Mouse (Mus musculus) heart, adult 2 months (tissue): ENCODE results near the gene Olfr1367. TPM values are rescaled to one million over a fixed set of nuclear protein-coding genes. Genes with fewer than 3 reads are reported as not detected.

Source experiments
- DNase-seq, 2 experiments: peaks; one replicate each; pipeline ENCODE4 v3.0.0; 2021
- H3K27ac ChIP-seq: fragments of 200-600 bp; 2 replicates; pipeline ENCODE4 v1.8.1; 2022
- H3K27me3 ChIP-seq: fragments of 200-500 bp; 2 replicates; pipeline ENCODE4 v1.6.1; 2012; ENCODE audit warnings: mild to moderate bottlenecking, low read length, inconsistent platforms, mixed read lengths; ENCODE audit not compliant: control insufficient read depth, insufficient read depth
- H3K36me3 ChIP-seq: fragments of 200-500 bp; 2 replicates; pipeline ENCODE4 v1.6.1; 2012; ENCODE audit warnings: low read length, inconsistent platforms; ENCODE audit not compliant: control insufficient read depth, insufficient read depth
- H3K4me1 ChIP-seq: fragments of 200-500 bp; 2 replicates; pipeline ENCODE4 v1.6.1; 2011; ENCODE audit warnings: low read length; ENCODE audit not compliant: control insufficient read depth, insufficient read depth
- H3K4me3 ChIP-seq: fragments of 200-600 bp; 2 replicates; pipeline ENCODE4 v1.8.1; 2022
- H3K79me2 ChIP-seq: fragments of 200-500 bp; replicated peaks from 2 replicates; pipeline ENCODE4 v1.6.1; 2012; ENCODE audit warnings: mild to moderate bottlenecking, inconsistent platforms, low read length, moderate library complexity, mixed read lengths; ENCODE audit not compliant: control insufficient read depth, insufficient read depth
- H3K9ac ChIP-seq: fragments of 200-500 bp; 2 replicates; pipeline ENCODE4 v1.6.1; 2012; ENCODE audit warnings: low read depth, mild to moderate bottlenecking, control low read depth, inconsistent platforms, low read length, mixed read lengths
- CTCF ChIP-seq: fragments of 200-600 bp; IDR thresholded peaks from 2 replicates; pipeline ENCODE4 v1.8.1; 2022; ENCODE audit warnings: antibody characterized with exemption, mild to moderate bottlenecking, moderate library complexity
- EP300 ChIP-seq: fragments of 200-500 bp; IDR thresholded peaks from 2 replicates; pipeline ENCODE4 v1.6.1; 2011; ENCODE audit warnings: low read depth, low read length, control low read depth; ENCODE audit not compliant: insufficient read depth
- POLR2A ChIP-seq: fragments of 200-500 bp; IDR thresholded peaks from 2 replicates; pipeline ENCODE4 v1.6.1; 2011; ENCODE audit warnings: mild to moderate bottlenecking, low read depth, low read length, control low read depth; ENCODE audit not compliant: insufficient read depth
- WGBS: fragments of 180-500 bp; shearing (Covaris S2); methylation state at CpG from one replicate; pipeline ENCODE4 v1.1.7; 2018; 5-methylcytosine and 5-hydroxymethylcytosine counted together
- intact Hi-C: fragments of 180-260 bp; cut with DNase I; formaldehyde crosslinking; loops from one replicate; pipeline ENCODE4 v1.15.1; 2025
- polyA plus RNA-seq: library from polyadenylated mRNA; depleted of rRNA; stranded (reverse); fragments of >200 nt; gene quantifications from 2 replicates; pipeline ENCODE4 v1.2.3, GENCODE M21; 2012
- total RNA-seq, 2 experiments: library from RNA; stranded (reverse); gene quantifications; 2 replicates each; pipeline ENCODE4 v1.2.3; 2021

Olfr1367 gene
- total and polyA plus RNA-seq, 3 experiments: not detected

GRCm38 (mm10) chr13:21326657-21327211 is 20.0 kb upstream of the Olfr1367 start:
- H3K9ac ChIP-seq: peak overlapping the region; percentile 67
- intact Hi-C loops: loop anchor here (1.0 to 10.0 kb wide), 8 partner anchors 36 to 1012 kb away; partner anchors contain the start of gene Zscan12

DNA sequence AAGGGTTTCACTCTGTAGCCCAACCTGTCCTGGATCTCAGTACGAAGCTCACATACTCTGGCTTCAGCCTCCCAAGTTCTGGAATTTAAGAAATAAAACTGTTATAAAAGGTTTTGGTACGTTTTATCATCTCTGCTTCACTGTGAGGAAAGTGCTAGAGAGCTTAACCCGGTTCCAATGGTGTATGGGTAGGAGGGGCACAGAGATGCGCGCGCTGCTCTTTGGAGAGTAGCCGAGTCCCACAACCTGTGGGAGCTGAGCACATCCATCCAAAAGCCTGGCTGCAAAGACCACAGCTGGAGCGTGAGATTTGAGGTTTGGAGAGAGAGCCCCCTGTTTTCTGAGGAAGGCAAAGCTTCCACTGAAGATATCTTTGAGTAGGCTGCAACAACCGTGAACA is 19.3 kb upstream of the Olfr1367 start:
- H3K4me3 ChIP-seq: peak overlapping the region; percentile 65
- H3K9ac ChIP-seq: no peak overlapping the region; the same call in 1 of the 2 replicates
- TF ChIP-seq POLR2A (no peak), CTCF (no peak), EP300 (no peak)
- no peaks in the 10 kb centered on the region for H3K36me3 ChIP-seq
- no peaks in the 10 kb centered on the region for H3K27me3 ChIP-seq
- H3K79me2 ChIP-seq: no peaks in the 10 kb centered on the region
- intact Hi-C loops: loop anchor here (2.0 to 10.0 kb wide), 7 partner anchors 49 to 1013 kb away; no protein-coding TSS in a partner anchor
- WGBS: 1% methylated on average over 9 of the region's 9 CpGs
- no peak overlapping the region for H3K27ac ChIP-seq
- no peaks in the 10 kb centered on the region for H3K4me1 ChIP-seq
- peak in 1 of 2 experiments; percentile 19 for DNase-seq

More at GRCm38 (mm10) chr13:21326657-21327211, 20.0 kb upstream of the Olfr1367 start:
- H3K4me1 ChIP-seq: no peaks in the 10 kb centered on the region
- H3K4me3 ChIP-seq: peak overlapping the region; percentile 65
- H3K36me3 ChIP-seq: no peaks in the 10 kb centered on the region
- DNase-seq: peak; percentile 76 to 87
- H3K79me2 ChIP-seq: no peaks in the 10 kb centered on the region
- TF ChIP-seq EP300 (no peak), CTCF (peak; percentile 88), POLR2A (no peak)
- peak overlapping the region; percentile 30 for H3K27ac ChIP-seq
- no peaks in the 10 kb centered on the region; the same call in 1 of the 2 replicates for H3K27me3 ChIP-seq
- WGBS: 1% methylated on average over 24 of the region's 24 CpGs

DNA sequence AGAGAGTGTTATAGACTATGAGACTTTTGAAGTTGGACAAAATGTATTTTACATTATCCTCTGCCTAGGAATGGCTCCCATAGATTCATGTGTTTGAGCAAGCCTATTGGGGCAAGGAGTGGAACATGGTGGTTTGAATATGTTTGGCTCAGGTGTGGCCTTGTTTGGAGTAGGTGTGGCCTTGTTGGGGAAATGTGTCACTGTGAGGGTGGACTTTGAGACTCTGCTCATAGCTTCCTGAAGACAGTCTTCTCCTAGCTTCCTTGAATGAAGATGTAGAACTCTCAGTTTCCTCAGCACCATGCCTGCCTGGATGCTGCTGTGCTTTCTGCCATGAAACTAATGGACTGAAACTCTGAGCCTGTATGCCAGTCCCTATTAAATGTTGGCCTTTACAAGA is 3.9 kb downstream of the Olfr1367 start:
- intact Hi-C loops: no loop called here
- Histone ChIP-seq H3K4me1 (no peaks in the 10 kb centered on the region), H3K79me2 (no peaks in the 10 kb centered on the region), H3K27ac (no peak overlapping the region), H3K4me3 (no peak overlapping the region), H3K27me3 (no peaks in the 10 kb centered on the region), H3K36me3 (no peaks in the 10 kb centered on the region), H3K9ac (no peak overlapping the region)
- no peak for TF ChIP-seq CTCF
- no peak for TF ChIP-seq POLR2A
- no peak for TF ChIP-seq EP300
- DNase-seq: no peak

- peak within 1 kb of the TSS; percentile 92 for H3K4me3 ChIP-seq
- H3K4me1 ChIP-seq: no peaks in the 10 kb centered on the region
- peaks cover 9% of the 10 kb centered on the region for H3K36me3 ChIP-seq
- under 1% methylated on average over 29 of the region's 29 CpGs for WGBS
- TF ChIP-seq EP300 (peak; percentile 59; the same call in 1 of the 2 replicates), POLR2A (peak; percentile 88), CTCF (peak; percentile 2; the same call in 1 of the 2 replicates)
- peak within 1 kb of the TSS; percentile 87 for H3K27ac ChIP-seq
- H3K27me3 ChIP-seq: no peaks in the 10 kb centered on the region
- no peaks in the 10 kb centered on the region; the same call in 1 of the 2 replicates for H3K79me2 ChIP-seq
- DNase-seq: peak; percentile 91 to 94
- intact Hi-C loops: loop anchor here (1.0 to 5.0 kb wide), 5 partner anchors 36 to 168 kb away; partner anchors contain the start of genes Nkapl, Zkscan3, Zkscan8 and Zscan26
- peak within 1 kb of the TSS; percentile 83 for H3K9ac ChIP-seq
Observed at GRCm38 (mm10) chr13:21362621-21363248, 16.0 kb downstream of the Olfr1367 start, which contains the start of gene Zscan12. Gene Zscan12, plus strand, starts transcription at chr13:21362820.

- H3K36me3 ChIP-seq: peaks cover 9% of the 10 kb centered on the region
- intact Hi-C loops: loop anchor here (2.0 to 5.0 kb wide), 2 partner anchors 104 to 167 kb away; partner anchors contain the start of genes Nkapl and Zkscan8
- no peaks in the 10 kb centered on the region; the same call in 1 of the 2 replicates for H3K79me2 ChIP-seq
- H3K9ac ChIP-seq: peak overlapping the region; percentile 14; the same call in 1 of the 2 replicates
- no peaks in the 10 kb centered on the region for H3K27me3 ChIP-seq
- DNase-seq: no peak
- peak overlapping the region; percentile 92 for H3K4me3 ChIP-seq
- no peak for TF ChIP-seq POLR2A
- no peak for TF ChIP-seq EP300
- TF ChIP-seq CTCF: no peak
- 50% methylated on average over 12 of the region's 12 CpGs for WGBS
- no peaks in the 10 kb centered on the region for H3K4me1 ChIP-seq
- H3K27ac ChIP-seq: no peak overlapping the region; the same call in 1 of the 2 replicates
Observed at GRCm38 (mm10) chr13:21363719-21364118, 17.0 kb downstream of the Olfr1367 start.

- H3K79me2 ChIP-seq: no peaks in the 10 kb centered on the region; the same call in 1 of the 2 replicates
- H3K9ac ChIP-seq: no peak overlapping the region
Observed at GRCm38 (mm10) chr13:21366635-21367034, 19.9 kb downstream of the Olfr1367 start.

More at GRCm38 (mm10) chr13:21366635-21367034, 19.9 kb downstream of the Olfr1367 start:
- H3K27ac ChIP-seq: no peak overlapping the region
- no peak for DNase-seq
- no peak overlapping the region for H3K4me3 ChIP-seq
- no peaks in the 10 kb centered on the region for H3K4me1 ChIP-seq
- WGBS: 58% methylated on average over 6 of the region's 6 CpGs
- TF ChIP-seq EP300 (no peak), POLR2A (no peak), CTCF (no peak)
- peaks cover 9% of the 10 kb centered on the region for H3K36me3 ChIP-seq
- intact Hi-C loops: no loop called here
- no peaks in the 10 kb centered on the region for H3K27me3 ChIP-seq
